Mouse (Mus musculus) lung, postnatal 25 days (tissue): ENCODE measurements around the gene Kat6b.
"Not testable (repeated sequence)": the region's sequence is repeated elsewhere in the genome, so short reads cannot be mapped to it uniquely, and the experiment has no call there.

ENCODE experiments used
- DNase-seq: peaks from one replicate; pipeline ENCODE4 v3.0.0; 2022; ENCODE audit warnings: low spot score

Gene Kat6b

GRCm38 (mm10) chr14:21481231-21481630 is at the start of gene Kat6b:
TSS of gene Kat6b (plus strand) at chr14:21481434.
- no peak for DNase-seq

- no peak for DNase-seq
Observed at GRCm38 (mm10) chr14:21433415-21433814, 47.8 kb upstream of the Kat6b start.

GRCm38 (mm10) chr14:21433995-21434394 is 47.2 kb upstream of the Kat6b start:
- no peak for DNase-seq

- DNase-seq: no peak
Observed at GRCm38 (mm10) chr14:21434686-21435085, 46.5 kb upstream of the Kat6b start.

- DNase-seq: no peak
Observed at GRCm38 (mm10) chr14:21439785-21440184, 41.4 kb upstream of the Kat6b start.

GRCm38 (mm10) chr14:21440526-21440925 is 40.7 kb upstream of the Kat6b start:
- no peak for DNase-seq

GRCm38 (mm10) chr14:21441772-21442533 is 39.3 kb upstream of the Kat6b start:
- DNase-seq: no peak

- DNase-seq: no peak
Observed at GRCm38 (mm10) chr14:21452581-21452980, 28.7 kb upstream of the Kat6b start.

GRCm38 (mm10) chr14:21453896-21454295 is 27.3 kb upstream of the Kat6b start:
- DNase-seq: no peak

- no peak for DNase-seq
Observed at GRCm38 (mm10) chr14:21455654-21456350, 25.4 kb upstream of the Kat6b start.

GRCm38 (mm10) chr14:21456526-21456925 is 24.7 kb upstream of the Kat6b start:
- no peak for DNase-seq

GRCm38 (mm10) chr14:21457876-21458275 is 23.4 kb upstream of the Kat6b start:
- no peak for DNase-seq

GRCm38 (mm10) chr14:21458696-21459095 is 22.5 kb upstream of the Kat6b start:
- DNase-seq: no peak

- no peak for DNase-seq
Observed at GRCm38 (mm10) chr14:21459163-21459562, 22.1 kb upstream of the Kat6b start.

- DNase-seq: no peak
Observed at GRCm38 (mm10) chr14:21462398-21462797, 18.8 kb upstream of the Kat6b start.

- no peak for DNase-seq
Observed at GRCm38 (mm10) chr14:21463117-21463712, 18.0 kb upstream of the Kat6b start.

GRCm38 (mm10) chr14:21470386-21470785 is 10.8 kb upstream of the Kat6b start:
- DNase-seq: no peak

- no peak for DNase-seq
Observed at GRCm38 (mm10) chr14:21471975-21472374, 9.3 kb upstream of the Kat6b start.

- not testable (repeated sequence) for DNase-seq
Observed at GRCm38 (mm10) chr14:21474593-21475132, 6.6 kb upstream of the Kat6b start.

GRCm38 (mm10) chr14:21477181-21477580 is 4.1 kb upstream of the Kat6b start:
- no peak for DNase-seq

- DNase-seq: no peak
Observed at GRCm38 (mm10) chr14:21479566-21479965, 1.7 kb upstream of the Kat6b start.

- DNase-seq: no peak
Observed at GRCm38 (mm10) chr14:21480191-21480590, 1.0 kb upstream of the Kat6b start.

GRCm38 (mm10) chr14:21484199-21484598 is 3.0 kb downstream of the Kat6b start:
- DNase-seq: no peak
